ENCODE assay signal across 16 mouse cellular contexts in the genomic region with DNA sequence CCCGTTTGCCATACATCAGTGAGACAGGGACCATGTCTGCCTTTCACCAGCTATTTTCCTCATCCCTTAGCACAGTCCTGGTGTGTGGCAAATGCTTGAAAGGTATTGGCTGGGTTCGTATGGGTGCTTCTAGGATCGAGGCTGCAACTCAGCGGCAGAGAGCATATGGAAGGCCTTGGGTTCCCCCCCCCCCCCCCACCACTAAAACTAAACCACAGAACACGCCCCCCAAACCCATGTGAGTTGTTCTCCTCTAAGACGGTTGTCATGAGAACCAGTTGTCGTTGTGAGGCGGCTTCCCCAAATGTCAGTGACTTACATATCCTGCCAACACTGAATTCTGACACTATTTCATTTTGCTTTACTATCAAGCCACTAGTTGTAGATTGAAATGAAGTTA. TPM values are rescaled to one million over a fixed set of nuclear protein-coding genes. Genes with fewer than 3 reads are reported as not detected.
DNase-seq lines count a peak whose midpoint lies in the region; ATAC-seq and TF ChIP-seq lines count a peak whose summit lies in the region.
"Had no signal": no experiment of that assay in that cellular context is flagged by ENCODE, and none has a peak within 500 bp of the region (broad histone marks: within the 10 kb centered on the region; RNA-seq: fewer than 3 reads in every experiment).

No protein-coding gene starts in this region.

- ATAC-seq in forebrain, embryonic 13.5 days: peak; percentile 43; the same call in 1 of the 2 replicates
- ATAC-seq in forebrain, embryonic 12.5 days (ENCODE audit: low FRiP score): no peak
- peak; percentile 40 for ATAC-seq in megakaryocyte, adult 5-6 weeks (ENCODE audit: poor library complexity, severe bottlenecking)
- ATAC-seq in kidney, embryonic 15.5 days (replicated peaks; ENCODE audit: low FRiP score): no peak
- no peak for ATAC-seq in liver, embryonic 11.5 days (replicated peaks; ENCODE audit: low FRiP score)

- no peak overlapping the region for H3K4me3 ChIP-seq in forebrain, embryonic 13.5 days
- no peak overlapping the region for H3K4me3 ChIP-seq in forebrain, embryonic 12.5 days (replicated peaks)
- no peak overlapping the region for H3K4me3 ChIP-seq in spleen, adult 2 months (ENCODE audit: extremely low read depth, insufficient read depth, insufficient read length)
- H3K4me3 ChIP-seq in kidney, embryonic 15.5 days (replicated peaks): no peak overlapping the region
- no peak overlapping the region for H3K4me3 ChIP-seq in liver, embryonic 11.5 days (ENCODE audit: low read depth, low read length)
- H3K4me3 ChIP-seq: embryonic facial prominence, embryonic 15.5 days; hindbrain, embryonic 12.5 days; lung, embryonic 15.5 days had no signal

- no peak overlapping the region for H3K9ac ChIP-seq in forebrain, embryonic 13.5 days
- no peak overlapping the region for H3K9ac ChIP-seq in forebrain, embryonic 12.5 days
- no peak overlapping the region for H3K9ac ChIP-seq in kidney, embryonic 15.5 days
- H3K9ac ChIP-seq in liver, embryonic 11.5 days (ENCODE audit: low read depth, low read length): no peak overlapping the region
- H3K9ac ChIP-seq: embryonic facial prominence, embryonic 15.5 days; lung, embryonic 15.5 days had no signal

- H3K27me3 ChIP-seq in forebrain, embryonic 13.5 days: no peaks in the 10 kb centered on the region
- 0 out of 2 replicates have a peak, but pooled peaks cover 3% of the 10 kb centered on the region for H3K27me3 ChIP-seq in forebrain, embryonic 12.5 days
- H3K27me3 ChIP-seq in spleen, adult 2 months (ENCODE audit: control insufficient read depth, insufficient read depth, low read length): no peaks in the 10 kb centered on the region
- no peaks in the 10 kb centered on the region for H3K27me3 ChIP-seq in kidney, embryonic 15.5 days
- H3K27me3 ChIP-seq in liver, embryonic 11.5 days (replicated peaks; ENCODE audit: control insufficient read depth, insufficient read depth, low read length): no peaks in the 10 kb centered on the region
- H3K27me3 ChIP-seq: embryonic facial prominence, embryonic 15.5 days; hindbrain, embryonic 12.5 days; lung, embryonic 15.5 days had no signal

- H3K9me3 ChIP-seq in forebrain, embryonic 13.5 days (replicated peaks): no peaks in the 10 kb centered on the region
- no peaks in the 10 kb centered on the region for H3K9me3 ChIP-seq in forebrain, embryonic 12.5 days
- H3K9me3 ChIP-seq in kidney, embryonic 15.5 days (replicated peaks): no peaks in the 10 kb centered on the region
- H3K9me3 ChIP-seq in liver, embryonic 11.5 days (ENCODE audit: control insufficient read depth, low read length): no peaks in the 10 kb centered on the region
- H3K9me3 ChIP-seq: embryonic facial prominence, embryonic 15.5 days; hindbrain, embryonic 12.5 days; lung, embryonic 15.5 days had no signal

- 61% methylated on average over 8 of the region's 8 CpGs for WGBS in forebrain, embryonic 13.5 days
- 72% methylated on average over 8 of the region's 8 CpGs for WGBS in forebrain, embryonic 12.5 days
- WGBS in spleen, adult 2 months: 9% methylated on average over 8 of the region's 8 CpGs
- 67% methylated on average over 8 of the region's 8 CpGs for WGBS in kidney, embryonic 15.5 days
- 44% methylated on average over 8 of the region's 8 CpGs for WGBS in liver, embryonic 11.5 days

- no peak for TF ChIP-seq CTCF in spleen, adult 2 months (IDR thresholded peaks at IDR 0.05; ENCODE audit: extremely low read depth, insufficient read depth, insufficient read length, insufficient replicate concordance)

- no peak overlapping the region for H3K4me2 ChIP-seq in forebrain, embryonic 13.5 days
- no peak overlapping the region for H3K4me2 ChIP-seq in forebrain, embryonic 12.5 days
- H3K4me2 ChIP-seq in kidney, embryonic 15.5 days: no peak overlapping the region
- no peak overlapping the region for H3K4me2 ChIP-seq in liver, embryonic 11.5 days
- H3K4me2 ChIP-seq: embryonic facial prominence, embryonic 15.5 days; hindbrain, embryonic 12.5 days; lung, embryonic 15.5 days had no signal

- no peaks in the 10 kb centered on the region for H3K36me3 ChIP-seq in forebrain, embryonic 13.5 days (ENCODE audit: poor library complexity, severe bottlenecking)
- no peaks in the 10 kb centered on the region for H3K36me3 ChIP-seq in forebrain, embryonic 12.5 days (replicated peaks)
- peaks cover 2% of the 10 kb centered on the region for H3K36me3 ChIP-seq in spleen, adult 2 months (ENCODE audit: control insufficient read depth, insufficient read depth, low read length)
- no peaks in the 10 kb centered on the region for H3K36me3 ChIP-seq in kidney, embryonic 15.5 days
- H3K36me3 ChIP-seq in liver, embryonic 11.5 days (ENCODE audit: control insufficient read depth, insufficient read depth, low read length): no peaks in the 10 kb centered on the region
- H3K36me3 ChIP-seq: embryonic facial prominence, embryonic 15.5 days; hindbrain, embryonic 12.5 days; lung, embryonic 15.5 days had no signal

- H3K4me1 ChIP-seq in forebrain, embryonic 13.5 days: peaks cover 17% of the 10 kb centered on the region
- H3K4me1 ChIP-seq in forebrain, embryonic 12.5 days: peaks cover 13% of the 10 kb centered on the region
- peaks cover 33% of the 10 kb centered on the region for H3K4me1 ChIP-seq in spleen, adult 2 months (ENCODE audit: control insufficient read depth, insufficient read depth, insufficient read length)
- peaks cover 50% of the 10 kb centered on the region for H3K4me1 ChIP-seq in kidney, embryonic 15.5 days
- H3K4me1 ChIP-seq in liver, embryonic 11.5 days (replicated peaks; ENCODE audit: control insufficient read depth, insufficient read depth, low read length): no peaks in the 10 kb centered on the region

- H3K27ac ChIP-seq in forebrain, embryonic 13.5 days: no peak overlapping the region
- H3K27ac ChIP-seq in forebrain, embryonic 12.5 days: no peak overlapping the region
- peak overlapping the region; percentile 26 for H3K27ac ChIP-seq in spleen, adult 2 months (ENCODE audit: insufficient read depth, low read length)
- no peak overlapping the region for H3K27ac ChIP-seq in kidney, embryonic 15.5 days
- no peak overlapping the region for H3K27ac ChIP-seq in liver, embryonic 11.5 days (ENCODE audit: low read depth, low read length)
- H3K27ac ChIP-seq: embryonic facial prominence, embryonic 15.5 days; hindbrain, embryonic 12.5 days; stomach, postnatal 0 days had no signal

- TF ChIP-seq POLR2A in spleen, adult 2 months (IDR thresholded peaks at IDR 0.05; ENCODE audit: low read depth, low read length): no peak

- peak; percentile 42 to 71 for DNase-seq in spleen, adult 2 months (ENCODE audit: low read depth in 1 of 2, low spot score in 2 of 2)
- DNase-seq in spleen, adult 18-20 months: no peak
- no peak for DNase-seq in cerebellum, postnatal 36 days
- no peak for DNase-seq in liver, embryonic 11.5 days (ENCODE audit: low spot score)
- DNase-seq: adrenal gland, postnatal 36 days; cerebellum, adult 9-10 months; gastrocnemius, postnatal 25 days; kidney, postnatal 4 days had no signal

RNA-seq across cellular contexts. Expression of gene Ppp1r16b, which starts 24.9 kb away (rescaled TPM):
- polyA plus RNA-seq in forebrain, embryonic 13.5 days (2015; fragmentation: Nextera tagmentation; extraction: Ambion mirVana): 7.8 and 8.4 TPM in 2 replicates
- polyA plus RNA-seq in forebrain, embryonic 12.5 days (2016; fragmentation: Nextera tagmentation; extraction: Ambion mirVana): 2.9 and 3.2 TPM in 2 replicates
- 17.6 and 18.6 TPM in 2 replicates for polyA plus RNA-seq in spleen, adult 2 months (2012; rRNA removed)
- total RNA-seq in megakaryocyte, adult 5-6 weeks (2015): 0.58 and 0.98 TPM in 2 replicates
- 0.70 and 1.3 TPM in 2 replicates for total RNA-seq in megakaryocyte, adult 5-6 weeks (2017)
- polyA plus RNA-seq in kidney, embryonic 15.5 days (2015; fragmentation: Nextera tagmentation; extraction: Ambion mirVana): 14.9 and 15.3 TPM in 2 replicates
- polyA plus RNA-seq in liver, embryonic 11.5 days (2014; fragmentation: Nextera tagmentation; extraction: Ambion mirVana): 4.4 and 5.2 TPM in 2 replicates

Comparison
In these comparisons a context has a peak if more than half of its experiments do, and no peak if none do; other contexts are left out.
1. ATAC-seq: peak in forebrain, embryonic 13.5 days (single experiment) and megakaryocyte, adult 5-6 weeks (single experiment); none in forebrain, embryonic 12.5 days (single experiment), kidney, embryonic 15.5 days (single experiment) and liver, embryonic 11.5 days (single experiment).
2. DNase-seq: peak in spleen, adult 2 months (2 of 2); none in spleen, adult 18-20 months (0 of 2), cerebellum, postnatal 36 days (0 of 2) and liver, embryonic 11.5 days (single experiment).